Mouse (Mus musculus): ENCODE measurements around the gene Lif. TPM values are rescaled to one million over a fixed set of nuclear protein-coding genes. Genes with fewer than 3 reads are reported as not detected.

Lif gene
- polyA plus RNA-seq, 1 experiment: not detected

GRCm38 (mm10) chr11:4224223-4224622 is 33.1 kb upstream of the Lif start:
- 77% methylated on average over 2 of the region's 2 CpGs for WGBS
- Histone ChIP-seq H3K4me3 (ENCODE audit: insufficient read depth, low read depth, low read length) (no peak overlapping the region), H3K4me1 (ENCODE audit: control insufficient read depth, insufficient read depth, low read length) (peaks cover 5% of the 10 kb centered on the region; the same call in 1 of the 2 replicates), H3K27ac (ENCODE audit: insufficient read depth, low read depth, low read length) (no peak overlapping the region)
- TF ChIP-seq CTCF (IDR thresholded peaks at IDR 0.05; ENCODE audit: insufficient read depth, low read depth, low read length): no peak

GRCm38 (mm10) chr11:4226569-4227325 is 30.6 kb upstream of the Lif start:
- Histone ChIP-seq H3K27ac (ENCODE audit: insufficient read depth, low read depth, low read length) (no peak overlapping the region), H3K4me1 (ENCODE audit: control insufficient read depth, insufficient read depth, low read length) (no peaks in the 10 kb centered on the region; the same call in 1 of the 2 replicates), H3K4me3 (ENCODE audit: insufficient read depth, low read depth, low read length) (no peak overlapping the region)
- no peak for TF ChIP-seq POLR2A (IDR thresholded peaks at IDR 0.05; ENCODE audit: insufficient read depth, low read depth, low read length)
- no peak for TF ChIP-seq CTCF (IDR thresholded peaks at IDR 0.05; ENCODE audit: insufficient read depth, low read depth, low read length)
- WGBS: 93% methylated on average over 5 of the region's 5 CpGs

- 38% methylated on average over 8 of the region's 8 CpGs for WGBS
- TF ChIP-seq CTCF (IDR thresholded peaks at IDR 0.05; ENCODE audit: insufficient read depth, low read depth, low read length): no peak
- TF ChIP-seq POLR2A (IDR thresholded peaks at IDR 0.05; ENCODE audit: insufficient read depth, low read depth, low read length): no peak
Measured at GRCm38 (mm10) chr11:4228463-4228862, 28.9 kb upstream of the Lif start.

GRCm38 (mm10) chr11:4229841-4230240 is 27.5 kb upstream of the Lif start:
- H3K4me3 ChIP-seq (ENCODE audit: insufficient read depth, low read depth, low read length): no peak overlapping the region
- 90% methylated on average over 4 of the region's 4 CpGs for WGBS
- TF ChIP-seq CTCF (IDR thresholded peaks at IDR 0.05; ENCODE audit: insufficient read depth, low read depth, low read length) (no peak), POLR2A (IDR thresholded peaks at IDR 0.05; ENCODE audit: insufficient read depth, low read depth, low read length) (no peak)
- H3K27ac ChIP-seq (ENCODE audit: insufficient read depth, low read depth, low read length): no peak overlapping the region
- H3K4me1 ChIP-seq (ENCODE audit: control insufficient read depth, insufficient read depth, low read length): no peaks in the 10 kb centered on the region

More at GRCm38 (mm10) chr11:4228463-4228862, 28.9 kb upstream of the Lif start:
- H3K27ac ChIP-seq (ENCODE audit: insufficient read depth, low read depth, low read length): no peak overlapping the region
- no peaks in the 10 kb centered on the region; the same call in 1 of the 2 replicates for H3K4me1 ChIP-seq (ENCODE audit: control insufficient read depth, insufficient read depth, low read length)
- no peak overlapping the region for H3K4me3 ChIP-seq (ENCODE audit: insufficient read depth, low read depth, low read length)

- no peak for TF ChIP-seq POLR2A (IDR thresholded peaks at IDR 0.05; ENCODE audit: insufficient read depth, low read depth, low read length)
- TF ChIP-seq CTCF (IDR thresholded peaks at IDR 0.05; ENCODE audit: insufficient read depth, low read depth, low read length): no peak
- 94% methylated on average over 2 of the region's 2 CpGs for WGBS
- no peak overlapping the region for H3K27ac ChIP-seq (ENCODE audit: insufficient read depth, low read depth, low read length)
- no peak overlapping the region for H3K4me3 ChIP-seq (ENCODE audit: insufficient read depth, low read depth, low read length)
- no peaks in the 10 kb centered on the region for H3K4me1 ChIP-seq (ENCODE audit: control insufficient read depth, insufficient read depth, low read length)
Measured at GRCm38 (mm10) chr11:4231435-4231834, 25.9 kb upstream of the Lif start.

GRCm38 (mm10) chr11:4232644-4233043 is 24.7 kb upstream of the Lif start:
- WGBS: 78% methylated on average over 12 of the region's 12 CpGs
- Histone ChIP-seq H3K4me3 (ENCODE audit: insufficient read depth, low read depth, low read length) (no peak overlapping the region), H3K27ac (ENCODE audit: insufficient read depth, low read depth, low read length) (no peak overlapping the region), H3K4me1 (ENCODE audit: control insufficient read depth, insufficient read depth, low read length) (no peaks in the 10 kb centered on the region)
- TF ChIP-seq POLR2A (IDR thresholded peaks at IDR 0.05; ENCODE audit: insufficient read depth, low read depth, low read length) (no peak), CTCF (IDR thresholded peaks at IDR 0.05; ENCODE audit: insufficient read depth, low read depth, low read length) (no peak)

- Histone ChIP-seq H3K4me3 (ENCODE audit: insufficient read depth, low read depth, low read length) (no peak overlapping the region), H3K27ac (ENCODE audit: insufficient read depth, low read depth, low read length) (no peak overlapping the region), H3K4me1 (ENCODE audit: control insufficient read depth, insufficient read depth, low read length) (no peaks in the 10 kb centered on the region)
- WGBS: 97% methylated on average over 6 of the region's 6 CpGs
- no peak for TF ChIP-seq POLR2A (IDR thresholded peaks at IDR 0.05; ENCODE audit: insufficient read depth, low read depth, low read length)
- no peak for TF ChIP-seq CTCF (IDR thresholded peaks at IDR 0.05; ENCODE audit: insufficient read depth, low read depth, low read length)
Measured at GRCm38 (mm10) chr11:4235052-4235655, 22.2 kb upstream of the Lif start.

- TF ChIP-seq POLR2A (IDR thresholded peaks at IDR 0.05; ENCODE audit: insufficient read depth, low read depth, low read length) (no peak), CTCF (IDR thresholded peaks at IDR 0.05; ENCODE audit: insufficient read depth, low read depth, low read length) (no peak)
- H3K4me1 ChIP-seq (ENCODE audit: control insufficient read depth, insufficient read depth, low read length): no peaks in the 10 kb centered on the region
- WGBS: 78% methylated on average over 16 of the region's 16 CpGs
Measured at GRCm38 (mm10) chr11:4235665-4236545, 21.5 kb upstream of the Lif start, which contains the start of gene Osm. Gene Osm (plus strand): TSS chr11:4236420.

More at GRCm38 (mm10) chr11:4235665-4236545, 21.5 kb upstream of the Lif start, which contains the start of gene Osm:
- no peak within 1 kb of the TSS; the same call in 1 of the 2 replicates for H3K4me3 ChIP-seq (ENCODE audit: insufficient read depth, low read depth, low read length)
- no peak within 1 kb of the TSS for H3K27ac ChIP-seq (ENCODE audit: insufficient read depth, low read depth, low read length)
